Mouse (Mus musculus): ENCODE measurements around the gene Tnfrsf26.

Gene Tnfrsf26

GRCm38 (mm10) chr7:143599428-143600230 is 28.9 kb downstream of the Tnfrsf26 start, which contains the start of gene Cars:
Gene Cars (minus strand): TSS chr7:143600090.
- DNase-seq: peak; percentile 93 to 96

- DNase-seq: no peak
Observed at GRCm38 (mm10) chr7:143594865-143595264, 33.7 kb downstream of the Tnfrsf26 start.

GRCm38 (mm10) chr7:143592255-143592654 is 36.3 kb downstream of the Tnfrsf26 start:
- DNase-seq: no peak

GRCm38 (mm10) chr7:143588006-143588405 is 40.5 kb downstream of the Tnfrsf26 start:
- DNase-seq: peak; percentile 53 to 73

- DNase-seq: peak; percentile 17 to 27
Observed at GRCm38 (mm10) chr7:143587586-143587985, 40.9 kb downstream of the Tnfrsf26 start.

- DNase-seq: peak; percentile 47 to 59
Observed at GRCm38 (mm10) chr7:143583956-143584355, 44.6 kb downstream of the Tnfrsf26 start.

GRCm38 (mm10) chr7:143583025-143583424 is 45.5 kb downstream of the Tnfrsf26 start:
- DNase-seq: no peak

GRCm38 (mm10) chr7:143575751-143576150 is 52.8 kb downstream of the Tnfrsf26 start:
- DNase-seq: no peak

- DNase-seq: no peak
Observed at GRCm38 (mm10) chr7:143565648-143566039, 62.9 kb downstream of the Tnfrsf26 start.

- no peak for DNase-seq
Observed at GRCm38 (mm10) chr7:143565015-143565647, 63.4 kb downstream of the Tnfrsf26 start.

GRCm38 (mm10) chr7:143563787-143564186 is 64.7 kb downstream of the Tnfrsf26 start:
- DNase-seq: no peak

Measured in cerebellum, adult 18-20 months (tissue).